Mouse (Mus musculus) cerebellum, adult 2 months (tissue): ENCODE data around the gene Mmp17.

Source experiments
- CTCF ChIP-seq: fragments of 200-500 bp; IDR thresholded peaks from 2 replicates; pipeline ENCODE4 v1.5.1; 2011; ENCODE audit warnings: low read depth, mild to moderate bottlenecking, control low read depth, low read length, moderate library complexity, borderline replicate concordance; ENCODE audit not compliant: insufficient read depth
- POLR2A ChIP-seq: fragments of 200-500 bp; IDR thresholded peaks from 2 replicates; pipeline ENCODE4 v1.6.1; 2011; ENCODE audit warnings: low read length, control low read depth, borderline replicate concordance; ENCODE audit not compliant: insufficient read depth

GRCm38 (mm10) chr5:129586016-129586415, 2.0 kb downstream of the Mmp17 start:
- peak; percentile 74 for TF ChIP-seq CTCF
- TF ChIP-seq POLR2A, result no peak
